Mouse (Mus musculus) ovary, adult 18-20 months (tissue): ENCODE measurements around the gene Ermap.

Experiments
- DNase-seq: peaks from one replicate; pipeline ENCODE4 v3.0.0; 2022; ENCODE audit warnings: low spot score, mixed read lengths

The Ermap gene

GRCm38 (mm10) chr4:119185771-119186170 is 4.0 kb downstream of the Ermap start:
- DNase-seq: no peak

GRCm38 (mm10) chr4:119183525-119183924 is 6.3 kb downstream of the Ermap start:
- no peak for DNase-seq

- DNase-seq: no peak
Observed at GRCm38 (mm10) chr4:119181456-119181855, 8.4 kb downstream of the Ermap start.

GRCm38 (mm10) chr4:119180133-119180707 is 9.6 kb downstream of the Ermap start:
- no peak for DNase-seq

GRCm38 (mm10) chr4:119178331-119178730 is 11.5 kb downstream of the Ermap start:
- DNase-seq: no peak

GRCm38 (mm10) chr4:119177702-119178101 is 12.1 kb downstream of the Ermap start:
- no peak for DNase-seq

DNA sequence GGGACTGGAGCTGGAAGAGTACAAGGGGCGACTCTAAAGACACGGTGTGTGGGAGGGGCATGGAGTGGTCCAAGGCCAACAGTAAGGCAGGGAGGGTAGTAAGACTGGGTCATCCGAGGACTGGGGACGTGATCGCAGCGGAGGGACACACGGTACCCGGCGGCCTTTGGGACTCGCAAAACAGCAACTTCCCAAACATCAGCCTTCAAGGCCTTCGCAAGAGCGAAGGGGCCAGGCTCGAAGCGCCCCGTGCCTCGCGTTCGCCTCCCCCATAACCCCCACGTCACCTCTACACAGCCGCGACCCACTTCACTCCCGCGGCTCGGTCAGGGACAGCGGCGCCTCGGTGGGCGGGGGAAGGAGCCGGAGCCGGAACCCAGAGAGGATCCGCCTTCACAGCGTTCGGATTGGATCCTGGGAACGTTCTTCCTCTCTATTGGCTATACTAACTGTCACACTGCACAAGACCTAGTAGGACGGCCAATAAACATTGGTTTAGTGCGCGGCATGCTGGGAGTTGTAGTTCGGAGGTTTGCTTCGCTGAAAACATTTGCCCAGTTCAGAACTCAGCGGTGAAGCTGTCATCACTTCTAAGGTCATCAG is 15.9 kb downstream of the Ermap start, which contains the start of gene Zfp691:
Gene Zfp691, minus strand, starts transcription at position 345 of the 603 bp plus-strand sequence.
- peak; percentile 93 for DNase-seq

- DNase-seq: no peak
Observed at GRCm38 (mm10) chr4:119172919-119173650, 16.7 kb downstream of the Ermap start.

DNA sequence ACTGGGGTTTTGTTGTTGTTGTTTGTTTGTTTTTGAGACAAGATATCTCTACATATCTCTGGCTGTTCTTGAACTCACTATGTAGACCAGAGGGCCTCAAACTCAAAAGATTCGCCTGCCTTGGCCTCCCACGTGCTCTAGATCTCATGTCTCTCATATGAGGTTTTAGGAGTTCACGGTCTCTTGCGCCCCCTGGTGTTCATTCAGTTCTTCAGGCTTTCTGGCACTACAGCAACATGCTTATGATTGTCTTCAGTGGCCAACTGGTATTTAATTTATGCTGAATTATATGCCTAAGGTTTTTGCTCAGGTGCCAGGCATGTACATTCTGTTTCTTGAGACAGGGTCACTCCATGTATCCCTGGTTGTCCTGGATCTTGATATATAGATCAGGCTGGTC is 22.1 kb downstream of the Ermap start:
- DNase-seq: peak; percentile 36

DNA sequence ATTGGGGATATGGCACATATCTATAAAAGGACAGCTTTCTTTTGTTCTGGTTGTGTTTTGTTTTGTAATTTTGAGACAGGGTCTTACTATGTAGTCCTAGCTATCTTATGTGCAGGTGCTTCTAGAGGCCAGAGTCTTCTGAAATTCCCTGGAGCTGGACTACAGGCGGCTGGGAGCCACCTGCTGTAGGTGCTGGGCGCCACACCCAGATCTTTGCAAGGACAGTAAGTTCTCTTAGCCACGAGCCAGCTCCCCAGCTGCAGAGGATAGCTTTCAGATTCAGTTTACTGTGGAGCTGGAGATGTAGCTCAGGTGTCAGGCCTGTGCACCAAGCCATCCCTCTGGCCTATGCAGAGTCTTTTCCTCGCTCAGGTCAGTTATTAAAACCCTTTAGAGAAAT is 22.7 kb downstream of the Ermap start:
- DNase-seq: no peak

GRCm38 (mm10) chr4:119165916-119166315 is 23.9 kb downstream of the Ermap start:
- no peak for DNase-seq

DNA sequence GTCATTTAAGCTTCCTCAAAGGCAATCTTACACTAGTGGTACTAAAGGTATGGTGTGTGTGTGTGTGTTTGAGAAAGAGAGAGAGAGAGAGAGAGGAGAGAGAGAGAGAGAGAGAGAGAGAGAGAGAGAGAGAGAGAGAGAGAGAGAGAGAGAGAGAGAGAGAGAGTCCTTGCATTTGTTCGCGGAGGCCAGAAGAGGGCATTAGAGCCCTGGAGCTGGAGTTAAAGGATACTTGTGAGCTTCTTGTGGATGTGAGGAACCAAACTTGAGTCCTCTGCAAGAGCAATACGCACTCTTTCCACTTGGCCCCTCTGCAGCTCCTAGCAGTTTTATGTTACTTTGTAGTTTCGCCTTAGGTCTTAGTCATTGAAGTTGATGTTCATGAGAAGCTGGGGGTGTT is 26.8 kb downstream of the Ermap start:
- no peak for DNase-seq

- no peak for DNase-seq
Observed at GRCm38 (mm10) chr4:119161358-119161757, 28.5 kb downstream of the Ermap start.

DNA sequence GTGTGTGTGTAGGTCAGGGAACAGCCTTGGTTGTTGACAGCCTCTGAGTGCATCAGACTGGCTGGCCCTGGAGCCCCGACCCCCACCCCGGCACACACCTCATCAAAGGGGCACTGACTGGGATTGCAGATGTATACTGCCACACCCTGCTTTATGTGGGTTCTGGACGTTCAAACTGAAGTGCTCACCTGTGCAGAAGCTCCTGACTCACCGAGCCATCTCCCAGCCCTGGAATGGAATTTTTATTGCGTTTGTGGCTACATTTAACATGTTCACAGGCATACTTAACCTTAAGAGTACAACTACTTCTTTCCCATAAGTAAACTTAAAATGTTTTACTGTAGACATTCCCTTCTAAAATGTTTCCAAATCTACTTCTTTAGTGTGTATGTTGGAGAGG is 31.9 kb downstream of the Ermap start:
- no peak for DNase-seq

GRCm38 (mm10) chr4:119157186-119157585 is 32.6 kb downstream of the Ermap start:
- no peak for DNase-seq

GRCm38 (mm10) chr4:119148741-119149140 is 41.1 kb downstream of the Ermap start:
- no peak for DNase-seq

GRCm38 (mm10) chr4:119147347-119147746 is 42.5 kb downstream of the Ermap start:
- no peak for DNase-seq

DNA sequence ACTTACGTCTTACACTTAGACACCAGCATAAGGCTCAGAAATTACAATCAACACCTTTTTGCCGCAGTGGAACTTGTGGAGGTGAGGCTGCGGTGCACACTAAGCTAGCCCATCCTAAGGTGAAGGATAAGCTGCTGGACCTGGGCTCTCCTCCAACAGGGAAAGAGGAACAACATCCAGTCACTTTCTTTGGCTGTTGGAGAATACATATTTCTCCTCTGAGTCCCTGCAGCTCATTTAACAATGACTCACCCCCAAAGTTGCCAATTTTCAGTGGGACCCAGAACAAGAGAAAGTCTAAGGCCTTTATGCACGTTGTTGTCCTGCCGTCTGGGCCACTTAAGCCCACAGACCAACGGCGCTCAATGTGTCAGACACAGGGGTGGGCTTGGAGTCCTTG is 43.0 kb downstream of the Ermap start:
- no peak for DNase-seq

GRCm38 (mm10) chr4:119142230-119142871 is 47.5 kb downstream of the Ermap start:
- no peak for DNase-seq

DNA sequence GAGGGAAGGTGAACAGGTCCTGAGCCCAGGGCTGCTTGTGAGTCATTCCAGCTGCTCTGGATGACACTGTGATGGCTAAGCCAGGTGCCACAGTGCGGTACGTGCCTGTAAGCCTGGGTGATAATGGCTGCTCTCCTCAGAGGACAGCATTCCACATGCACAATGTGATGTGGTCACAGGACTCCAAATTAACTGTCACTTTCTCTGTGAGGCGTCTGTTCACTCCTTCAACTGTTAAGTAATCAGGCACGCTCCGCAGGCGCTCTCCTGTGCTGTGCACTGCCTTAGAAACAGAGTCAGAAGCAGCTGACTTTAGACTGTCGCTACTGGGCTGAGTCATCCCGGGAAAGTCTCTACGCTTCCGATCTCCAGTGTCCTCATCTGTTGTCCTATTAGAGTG is 48.6 kb downstream of the Ermap start:
- no peak for DNase-seq

DNA sequence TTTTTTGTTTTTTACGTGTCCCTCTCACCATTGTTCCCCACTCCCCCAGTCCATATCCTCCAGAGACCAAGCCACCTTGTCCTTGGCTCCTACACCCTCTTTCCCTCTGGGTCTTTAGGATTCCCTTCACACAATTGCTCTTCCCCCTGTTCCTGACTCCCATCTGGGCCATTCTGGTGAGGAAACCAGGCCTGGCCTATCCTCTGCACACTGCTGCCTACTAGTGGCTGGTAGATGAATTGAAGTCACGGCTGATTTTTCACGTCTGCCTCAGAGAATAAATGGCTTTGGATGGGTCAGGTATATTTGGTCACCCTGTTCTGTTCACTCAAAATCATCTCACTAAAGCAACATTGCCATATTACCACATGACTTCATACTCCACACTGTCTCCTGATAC is 49.7 kb downstream of the Ermap start:
- DNase-seq: no peak

GRCm38 (mm10) chr4:119138776-119139175 is 51.0 kb downstream of the Ermap start:
- DNase-seq: no peak

DNA sequence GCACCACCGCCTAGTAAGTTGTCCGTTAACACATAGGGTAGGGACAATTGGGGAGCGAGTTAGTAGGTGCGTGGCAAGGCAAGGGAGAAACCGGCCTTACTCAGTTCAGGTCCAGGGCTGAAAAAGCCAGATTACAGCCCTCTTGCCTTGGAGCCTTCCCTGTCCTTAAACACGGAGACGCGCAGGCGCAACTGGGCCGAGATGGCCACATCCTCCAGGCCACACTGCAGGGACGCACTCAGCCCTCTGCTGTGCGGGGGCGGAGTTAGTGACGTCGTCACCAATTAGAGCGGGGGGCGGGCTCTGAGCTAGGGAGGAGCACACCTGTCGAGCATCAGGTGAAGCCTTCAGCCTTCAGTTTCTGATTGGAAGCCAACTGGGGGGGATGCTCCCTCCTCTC is 51.6 kb downstream of the Ermap start:
- peak; percentile 69 for DNase-seq
